Comparison of ENCODE assay signal across 10 mouse cellular contexts in genomic region chr19:59354906-59355305, GRCm38 (mm10).
"Had no signal": no experiment of that assay in that cellular context is flagged by ENCODE, and none has a peak within 500 bp of the region (broad histone marks: within the 10 kb centered on the region; RNA-seq: fewer than 3 reads in every experiment).

No protein-coding gene starts in this region.

- H3K4me2 ChIP-seq: intestine, embryonic 15.5 days; kidney, embryonic 15.5 days; limb, embryonic 12.5 days; midbrain, embryonic 11.5 days; midbrain, embryonic 15.5 days had no signal

- H3K27me3 ChIP-seq: intestine, embryonic 15.5 days; kidney, embryonic 15.5 days; limb, embryonic 12.5 days; midbrain, embryonic 15.5 days had no signal

- H3K9ac ChIP-seq: intestine, embryonic 15.5 days; kidney, embryonic 15.5 days; limb, embryonic 12.5 days; midbrain, embryonic 15.5 days had no signal

- H3K9me3 ChIP-seq: intestine, embryonic 15.5 days; kidney, embryonic 15.5 days; limb, embryonic 12.5 days; midbrain, embryonic 15.5 days had no signal

- H3K4me1 ChIP-seq: intestine, embryonic 15.5 days; kidney, embryonic 15.5 days; limb, embryonic 12.5 days; midbrain, embryonic 15.5 days had no signal

- H3K4me3 ChIP-seq: intestine, embryonic 15.5 days; kidney, embryonic 15.5 days; left cerebral cortex, adult 2 months; limb, embryonic 12.5 days; midbrain, embryonic 15.5 days had no signal

- DNase-seq: kidney, adult 18-20 months; kidney, postnatal 25 days; right cerebral cortex, adult 18-20 months; right cerebral cortex, postnatal 25 days had no signal

- H3K27ac ChIP-seq: intestine, embryonic 15.5 days; kidney, embryonic 15.5 days; left cerebral cortex, adult 2 months; limb, embryonic 12.5 days; midbrain, embryonic 15.5 days had no signal

- H3K36me3 ChIP-seq: intestine, embryonic 15.5 days; kidney, embryonic 15.5 days; limb, embryonic 12.5 days; midbrain, embryonic 15.5 days had no signal

- ATAC-seq: intestine, embryonic 15.5 days; midbrain, embryonic 15.5 days had no signal
